Mouse (Mus musculus) midbrain, embryonic 11.5 days (tissue): ENCODE results near the gene Fam198a. TPM values are rescaled to one million over a fixed set of nuclear protein-coding genes. Genes with fewer than 3 reads are reported as not detected.

ENCODE experiments used
- ATAC-seq: fragments of 200-750 bp; cut with Nextera tagmentation; 2 replicates; pipeline ENCODE4 v1.8.0; 2017; ENCODE audit warnings: moderate TSS enrichment, moderate library complexity; ENCODE audit not compliant: low FRiP score
- DNase-seq: peaks from one replicate; pipeline ENCODE4 v3.0.0; 2015; ENCODE audit warnings: low spot score; ENCODE audit errors: missing footprints
- H3K27ac ChIP-seq: fragments of 300-500 bp; sonication (generic); 2 replicates; pipeline ENCODE4 v1.5.1; 2014; ENCODE audit warnings: low read depth, low read length
- H3K27me3 ChIP-seq: fragments of 300-500 bp; sonication (generic); 2 replicates; pipeline ENCODE4 v1.6.1; 2014; ENCODE audit warnings: mild to moderate bottlenecking, low read length, moderate library complexity, mixed read lengths; ENCODE audit not compliant: control insufficient read depth, insufficient read depth
- H3K36me3 ChIP-seq: fragments of 300-500 bp; sonication (generic); 2 replicates; pipeline ENCODE4 v1.6.1; 2014; ENCODE audit warnings: mild to moderate bottlenecking, low read length, moderate library complexity, mixed read lengths; ENCODE audit not compliant: control insufficient read depth, insufficient read depth
- H3K4me1 ChIP-seq: fragments of 300-500 bp; sonication (generic); 2 replicates; pipeline ENCODE4 v1.6.1; 2014; ENCODE audit warnings: low read length; ENCODE audit not compliant: control insufficient read depth, insufficient read depth
- H3K4me2 ChIP-seq: fragments of 300-500 bp; sonication (generic); 2 replicates; pipeline ENCODE4 v1.6.1; 2014; ENCODE audit warnings: mild to moderate bottlenecking, moderate library complexity
- H3K4me3 ChIP-seq: fragments of 300-500 bp; sonication (generic); 2 replicates; pipeline ENCODE4 v1.5.1; 2014; ENCODE audit warnings: low read depth, low read length
- H3K9ac ChIP-seq: fragments of 300-500 bp; sonication (generic); 2 replicates; pipeline ENCODE4 v1.6.1; 2014; ENCODE audit warnings: low read length
- H3K9me3 ChIP-seq: fragments of 300-500 bp; sonication (generic); 2 replicates; pipeline ENCODE4 v1.6.1; 2016; ENCODE audit warnings: low read length; ENCODE audit not compliant: control insufficient read depth
- WGBS: fragments of 180-500 bp; shearing (Covaris S2); extraction: QIAGEN DNeasy Blood & Tissue Kit; methylation state at CpG from one replicate; pipeline ENCODE4 v1.1.7; 2014; 5-methylcytosine and 5-hydroxymethylcytosine counted together
- polyA plus RNA-seq: library from polyadenylated mRNA; unstranded; fragments of >200 nt; fragmentation: Nextera tagmentation; extraction: Ambion mirVana; gene quantifications from 2 replicates; pipeline ENCODE4 v1.2.1, GENCODE M21; 2014

Gene Fam198a
- polyA plus RNA-seq, 1 experiment from 2014 or later: 0.52 TPM

- no peaks in the 10 kb centered on the region for H3K9me3 ChIP-seq
- H3K4me2 ChIP-seq: no peak overlapping the region
- H3K9ac ChIP-seq: no peak overlapping the region
- WGBS: 73% methylated on average over 6 of the region's 6 CpGs
- peaks cover 3% of the 10 kb centered on the region; the same call in 1 of the 2 replicates for H3K4me1 ChIP-seq
- no peaks in the 10 kb centered on the region for H3K27me3 ChIP-seq
- ATAC-seq (0 out of 2 replicates have a peak, but pooled peaks have one; percentile 35), DNase-seq (no peak)
- H3K27ac ChIP-seq: no peak overlapping the region
- H3K4me3 ChIP-seq: no peak overlapping the region
- H3K36me3 ChIP-seq: no peaks in the 10 kb centered on the region
Observed at GRCm38 (mm10) chr9:122027081-122027913, 76.5 kb downstream of the Fam198a start.

GRCm38 (mm10) chr9:122027914-122028745 lies 77.3 kb downstream of the Fam198a start:
- H3K4me1 ChIP-seq: peaks cover 3% of the 10 kb centered on the region; the same call in 1 of the 2 replicates
- H3K36me3 ChIP-seq: no peaks in the 10 kb centered on the region
- WGBS: 87% methylated on average over 11 of the region's 11 CpGs
- no peaks in the 10 kb centered on the region for H3K27me3 ChIP-seq
- ATAC-seq: no peak
- H3K4me3 ChIP-seq: no peak overlapping the region
- DNase-seq: no peak
- H3K4me2 ChIP-seq: no peak overlapping the region
- H3K9me3 ChIP-seq: no peaks in the 10 kb centered on the region
- no peak overlapping the region for H3K27ac ChIP-seq
- H3K9ac ChIP-seq: no peak overlapping the region

- H3K9me3 ChIP-seq: no peaks in the 10 kb centered on the region
- no peaks in the 10 kb centered on the region for H3K27me3 ChIP-seq
- ATAC-seq (no peak), DNase-seq (peak; percentile 69)
- H3K4me1 ChIP-seq: peaks cover 3% of the 10 kb centered on the region; the same call in 1 of the 2 replicates
- no peaks in the 10 kb centered on the region for H3K36me3 ChIP-seq
- H3K27ac ChIP-seq: no peak overlapping the region
- no peak overlapping the region for H3K9ac ChIP-seq
- 90% methylated on average over 7 of the region's 7 CpGs for WGBS
- H3K4me2 ChIP-seq: no peak overlapping the region
- H3K4me3 ChIP-seq: no peak overlapping the region
Observed at GRCm38 (mm10) chr9:122029765-122030164, 79.0 kb downstream of the Fam198a start.

Other genes with a start within 250 kb of the Fam198a start
- gene Sec22c, start 245.5 kb upstream of the Fam198a start, polyA plus RNA-seq: 16.9 and 18.2 TPM in 2 replicates
- gene Ss18l2, start 240.7 kb upstream of the Fam198a start, polyA plus RNA-seq: 100 and 106 TPM in 2 replicates
- 61.6 and 70.4 TPM in 2 replicates for gene Nktr, start 231.8 kb upstream of the Fam198a start, polyA plus RNA-seq
- gene Zfp651, start 191.7 kb upstream of the Fam198a start, polyA plus RNA-seq: 5.0 and 5.9 TPM in 2 replicates
- 0.11 and 0.16 TPM in 2 replicates for gene Klhl40, start 173.4 kb upstream of the Fam198a start, polyA plus RNA-seq
- not detected in 2 replicates for gene Hhatl, start 158.5 kb upstream of the Fam198a start, polyA plus RNA-seq
- 1.5 and 2.0 TPM in 2 replicates for gene Ccdc13, start 111.5 kb upstream of the Fam198a start, polyA plus RNA-seq
- gene Higd1a, start 92.6 kb upstream of the Fam198a start, polyA plus RNA-seq: 159 and 170 TPM in 2 replicates
- gene Ackr2, start 52.6 kb upstream of the Fam198a start, polyA plus RNA-seq: 1.6 and 1.7 TPM in 2 replicates
- not detected in 2 replicates for gene Cyp8b1, start 34.7 kb upstream of the Fam198a start, polyA plus RNA-seq
- 8.9 and 9.7 TPM in 2 replicates for gene Pomgnt2, start 46.1 kb downstream of the Fam198a start, polyA plus RNA-seq
- 24.9 and 26.1 TPM in 2 replicates for gene Snrk, start 166.3 kb downstream of the Fam198a start, polyA plus RNA-seq